Mouse (Mus musculus): ENCODE results near the gene Hmox2.

- no peak for TF ChIP-seq POLR2A (IDR thresholded peaks at IDR 0.05; ENCODE audit: low read depth, low read length)
- no peak for TF ChIP-seq CTCF (IDR thresholded peaks at IDR 0.05; ENCODE audit: borderline replicate concordance, insufficient read depth, low read length)
Observed at GRCm38 (mm10) chr16:4789311-4789768, 63.2 kb downstream of the Hmox2 start.

Data from embryonic fibroblast, embryonic 13.5 days (primary cell).